Mouse (Mus musculus) stomach, embryonic 16.5 days (tissue): ENCODE data around the gene Rps28. TPM values are rescaled to one million over a fixed set of nuclear protein-coding genes. Genes with fewer than 3 reads are reported as not detected.

Source experiments
- ATAC-seq: fragments of 200-750 bp; cut with Nextera tagmentation; 2 replicates; pipeline ENCODE4 v1.8.0; 2017; ENCODE audit warnings: moderate number of reproducible peaks, moderate TSS enrichment; ENCODE audit not compliant: insufficient read depth, low FRiP score
- H3K27ac ChIP-seq: fragments of 300-500 bp; sonication (generic); 2 replicates; pipeline ENCODE4 v1.5.1; 2014; ENCODE audit warnings: low read length
- H3K27me3 ChIP-seq: fragments of 300-500 bp; sonication (generic); 2 replicates; pipeline ENCODE4 v1.6.1; 2014; ENCODE audit warnings: low read length, control low read depth, mixed read lengths; ENCODE audit not compliant: control insufficient read depth, insufficient read depth
- H3K36me3 ChIP-seq: fragments of 300-500 bp; sonication (generic); 2 replicates; pipeline ENCODE4 v1.6.1; 2014; ENCODE audit warnings: low read length; ENCODE audit not compliant: control insufficient read depth, insufficient read depth
- H3K4me1 ChIP-seq: fragments of 300-500 bp; sonication (generic); 2 replicates; pipeline ENCODE4 v1.6.1; 2014; ENCODE audit warnings: low read length, control low read depth, mixed read lengths; ENCODE audit not compliant: control insufficient read depth, insufficient read depth
- H3K4me2 ChIP-seq: fragments of 300-500 bp; sonication (generic); 2 replicates; pipeline ENCODE4 v1.6.1; 2014; ENCODE audit warnings: low read depth, low read length, mixed read lengths
- H3K4me3 ChIP-seq: fragments of 300-500 bp; sonication (generic); replicated peaks from 2 replicates; pipeline ENCODE4 v1.5.1; 2014; ENCODE audit warnings: mild to moderate bottlenecking, low read length
- H3K9ac ChIP-seq: fragments of 300-500 bp; sonication (generic); 2 replicates; pipeline ENCODE4 v1.6.1; 2014; ENCODE audit warnings: low read length
- H3K9me3 ChIP-seq: fragments of 300-500 bp; sonication (generic); replicated peaks from 2 replicates; pipeline ENCODE4 v1.6.1; 2016; ENCODE audit warnings: low read length, control low read depth; ENCODE audit not compliant: control insufficient read depth
- WGBS: fragments of 180-500 bp; shearing (Covaris S2); extraction: QIAGEN DNeasy Blood & Tissue Kit; methylation state at CpG from one replicate; pipeline ENCODE4 v1.1.7; 2014; 5-methylcytosine and 5-hydroxymethylcytosine counted together
- polyA plus RNA-seq: library from polyadenylated mRNA; unstranded; fragments of >200 nt; fragmentation: Nextera tagmentation; extraction: Ambion mirVana; gene quantifications from 2 replicates; pipeline ENCODE4 v1.2.1, GENCODE M21; 2015

Rps28 gene
- polyA plus RNA-seq, 1 experiment from 2014 or later, result 935 TPM

DNA sequence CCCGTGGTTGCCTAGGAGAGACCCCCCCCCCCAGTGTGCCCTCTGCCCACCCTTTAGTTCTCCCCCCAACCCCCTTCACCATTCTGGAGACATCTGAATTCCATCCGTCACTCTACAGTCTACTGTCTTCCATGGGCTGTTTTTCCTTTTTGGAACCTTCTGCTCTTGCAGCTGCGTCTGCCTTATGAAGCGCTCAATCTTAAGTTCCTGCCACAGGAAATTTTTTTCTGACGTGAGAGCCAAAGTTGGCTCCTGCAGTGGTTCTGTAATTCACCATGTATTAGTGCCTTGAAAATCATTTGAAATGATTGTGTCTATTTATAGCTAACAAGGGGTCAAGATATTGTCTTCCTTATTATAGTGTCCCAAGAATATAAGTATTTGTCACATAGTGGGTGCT, 7.8 kb downstream of the Rps28 start:
- Histone ChIP-seq H3K4me3 (peak overlapping the region; percentile 55), H3K9me3 (no peaks in the 10 kb centered on the region), H3K4me1 (peaks cover 13% of the 10 kb centered on the region), H3K27ac (peak overlapping the region; percentile 91), H3K36me3 (peaks cover 7% of the 10 kb centered on the region), H3K9ac (peak overlapping the region; percentile 82), H3K4me2 (peak overlapping the region; percentile 89), H3K27me3 (no peaks in the 10 kb centered on the region)
- no peak for ATAC-seq
- WGBS, result 55% methylated on average over 5 of the region's 5 CpGs

DNA sequence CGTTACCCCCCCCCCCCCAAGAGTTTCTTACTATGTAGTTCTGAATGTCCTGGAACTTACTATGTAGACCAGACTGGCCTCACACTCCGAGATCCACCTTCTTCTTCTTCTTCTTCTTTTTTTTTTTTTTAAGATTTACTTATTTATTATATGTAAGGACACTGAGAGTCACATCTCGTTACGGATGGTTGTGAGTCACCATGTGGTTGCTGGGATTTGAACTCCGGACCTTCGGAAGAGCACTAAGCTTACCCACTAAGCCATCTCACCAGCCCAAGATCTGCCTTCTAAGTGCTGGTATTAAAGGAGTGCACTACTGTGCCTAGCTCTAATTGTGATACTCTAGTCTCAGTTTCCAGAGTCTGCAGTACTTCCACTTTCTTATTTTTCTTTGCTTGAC, 9.0 kb downstream of the Rps28 start:
- WGBS, result 85% methylated on average over 6 of the region's 6 CpGs
- H3K27me3 ChIP-seq, result no peaks in the 10 kb centered on the region
- peaks cover 19% of the 10 kb centered on the region for H3K4me1 ChIP-seq
- no peaks in the 10 kb centered on the region for H3K9me3 ChIP-seq
- H3K27ac ChIP-seq, result no peak overlapping the region
- peaks cover 5% of the 10 kb centered on the region; the same call in 1 of the 2 replicates for H3K36me3 ChIP-seq
- H3K4me2 ChIP-seq, result no peak overlapping the region
- no peak overlapping the region for H3K4me3 ChIP-seq
- H3K9ac ChIP-seq, result no peak overlapping the region
- ATAC-seq, result no peak

DNA sequence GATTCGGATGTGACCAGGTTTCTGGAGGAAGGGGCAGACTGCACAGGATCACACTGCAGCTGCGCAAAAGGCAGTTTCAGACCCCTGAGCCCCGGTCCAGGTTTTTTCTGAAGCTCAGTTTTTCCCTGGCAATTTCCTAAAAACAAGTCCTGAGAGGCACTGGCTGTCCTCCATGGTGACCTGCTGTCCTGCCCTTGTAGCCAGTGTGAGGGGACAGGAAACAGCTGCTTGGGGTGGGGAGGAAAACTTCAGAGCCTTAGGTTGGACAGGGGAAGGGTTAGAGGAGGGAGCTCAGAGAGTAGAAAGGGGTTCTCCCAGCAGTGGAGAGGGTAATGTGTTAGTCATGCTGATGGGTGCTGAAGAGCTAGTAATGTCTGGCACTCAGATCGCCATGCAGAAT, 11.4 kb downstream of the Rps28 start:
- no peak overlapping the region for H3K4me3 ChIP-seq
- no peak overlapping the region for H3K27ac ChIP-seq
- no peaks in the 10 kb centered on the region for H3K36me3 ChIP-seq
- 0 out of 2 replicates have a peak overlapping the region, but pooled peaks have one; percentile 11 for H3K9ac ChIP-seq
- ATAC-seq, result no peak
- H3K27me3 ChIP-seq, result no peaks in the 10 kb centered on the region
- peaks cover 14% of the 10 kb centered on the region for H3K4me1 ChIP-seq
- WGBS, result 56% methylated on average over 4 of the region's 4 CpGs
- H3K9me3 ChIP-seq, result no peaks in the 10 kb centered on the region
- no peak overlapping the region for H3K4me2 ChIP-seq

DNA sequence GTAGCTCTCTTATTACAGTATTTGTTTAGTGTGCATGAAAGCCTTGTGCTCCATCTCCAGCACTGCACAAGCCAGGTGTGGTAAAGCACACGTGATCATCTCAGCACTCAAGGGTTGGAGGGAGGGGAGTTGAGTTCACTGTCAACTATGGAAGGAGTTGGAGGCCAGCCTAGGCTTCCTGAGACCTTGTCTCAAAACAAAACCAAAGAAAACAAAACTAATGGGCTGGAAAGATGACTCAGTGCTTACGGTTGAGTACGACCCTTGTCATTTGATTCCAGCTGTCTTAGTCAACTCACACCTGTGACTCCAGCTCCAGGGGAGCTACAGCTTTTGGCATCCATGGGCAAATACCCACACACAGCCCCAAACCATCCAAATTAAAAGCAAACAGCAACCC, 11.9 kb downstream of the Rps28 start:
- Histone ChIP-seq H3K4me3 (no peak overlapping the region), H3K9ac (no peak overlapping the region), H3K4me2 (0 out of 2 replicates have a peak overlapping the region, but pooled peaks have one; percentile 5), H3K36me3 (no peaks in the 10 kb centered on the region), H3K4me1 (peaks cover 10% of the 10 kb centered on the region), H3K27me3 (no peaks in the 10 kb centered on the region), H3K9me3 (no peaks in the 10 kb centered on the region), H3K27ac (no peak overlapping the region)
- no peak for ATAC-seq
- 32% methylated on average over 3 of the region's 3 CpGs for WGBS

DNA sequence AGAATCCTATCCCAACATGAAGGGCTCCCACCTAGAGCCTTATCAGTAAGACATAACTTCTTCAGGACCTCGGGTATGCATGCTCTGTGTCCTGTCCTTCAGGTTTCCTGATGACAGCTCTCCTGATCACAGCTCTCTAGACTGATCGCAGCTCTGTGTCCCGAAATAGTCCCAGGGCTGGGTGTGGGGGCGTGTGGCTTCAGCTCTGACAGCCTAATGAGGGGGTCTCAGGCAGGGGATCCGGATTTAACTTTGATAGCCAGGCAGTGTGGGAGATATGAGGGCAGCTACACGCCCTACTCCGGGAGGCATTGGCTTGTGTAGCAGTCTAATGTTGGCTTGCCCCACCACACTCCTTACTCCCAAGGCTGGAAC, 13.2 kb downstream of the Rps28 start:
- WGBS, result 20% methylated on average over 7 of the region's 7 CpGs
- ATAC-seq, result no peak
- Histone ChIP-seq H3K4me2 (peak overlapping the region; percentile 87), H3K4me1 (peaks cover 6% of the 10 kb centered on the region; the same call in 1 of the 2 replicates), H3K9me3 (no peaks in the 10 kb centered on the region), H3K27ac (0 out of 2 replicates have a peak overlapping the region, but pooled peaks have one; percentile 38), H3K27me3 (no peaks in the 10 kb centered on the region), H3K4me3 (peak overlapping the region; percentile 61), H3K9ac (peak overlapping the region; percentile 73), H3K36me3 (no peaks in the 10 kb centered on the region)

DNA sequence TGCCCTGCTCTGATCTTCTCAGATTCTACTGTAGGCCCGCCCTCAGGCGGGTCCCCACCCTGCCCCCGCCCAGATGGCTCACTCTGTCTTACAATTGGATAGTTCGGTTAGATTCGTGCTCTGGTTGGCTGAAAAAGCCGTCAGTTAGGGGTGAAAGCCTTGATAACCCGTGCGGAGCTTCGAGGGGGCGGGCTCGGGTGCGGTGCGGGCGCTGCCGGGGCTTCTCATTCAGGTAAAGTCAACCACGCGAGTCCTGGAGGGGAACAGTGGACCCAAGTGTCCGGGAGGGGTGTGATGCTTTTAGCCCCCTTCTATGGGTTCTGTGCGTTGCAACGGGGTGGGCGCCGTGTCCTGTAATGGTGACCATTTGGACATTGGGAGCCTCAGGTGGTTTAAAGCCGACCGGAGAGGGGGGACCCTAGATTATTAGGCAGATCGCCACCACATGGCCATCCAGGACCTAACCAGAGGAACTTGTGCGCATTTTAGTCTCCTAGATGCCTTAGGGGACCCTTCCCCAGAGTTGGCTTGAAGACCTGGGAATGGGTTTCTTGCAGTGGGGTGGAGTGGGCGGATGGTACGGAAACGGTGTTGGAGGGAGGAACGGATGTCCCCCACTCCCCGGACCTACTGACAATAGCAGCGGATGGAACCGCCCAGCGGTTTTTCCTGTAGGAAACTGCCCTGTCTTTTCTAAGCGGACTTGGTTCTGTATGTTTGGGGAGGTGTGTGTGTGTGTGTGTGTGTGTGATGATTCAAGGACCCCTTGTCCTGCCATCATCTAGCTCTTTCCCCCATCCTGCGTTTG, 13.8 kb downstream of the Rps28 start, which contains the start of gene Kank3:
Gene Kank3, plus strand, starts transcription at position 186 of the 808 bp plus-strand sequence.
- Histone ChIP-seq H3K36me3 (no peaks in the 10 kb centered on the region), H3K4me2 (peak within 1 kb of the TSS; percentile 87), H3K4me1 (peaks cover 6% of the 10 kb centered on the region; the same call in 1 of the 2 replicates), H3K27ac (peak within 1 kb of the TSS; percentile 38; the same call in 1 of the 2 replicates), H3K9me3 (no peaks in the 10 kb centered on the region), H3K4me3 (peak within 1 kb of the TSS; percentile 61), H3K27me3 (no peaks in the 10 kb centered on the region), H3K9ac (peak within 1 kb of the TSS; percentile 73)
- WGBS, result under 1% methylated on average over 36 of the region's 36 CpGs
- ATAC-seq, result peak; percentile 95

DNA sequence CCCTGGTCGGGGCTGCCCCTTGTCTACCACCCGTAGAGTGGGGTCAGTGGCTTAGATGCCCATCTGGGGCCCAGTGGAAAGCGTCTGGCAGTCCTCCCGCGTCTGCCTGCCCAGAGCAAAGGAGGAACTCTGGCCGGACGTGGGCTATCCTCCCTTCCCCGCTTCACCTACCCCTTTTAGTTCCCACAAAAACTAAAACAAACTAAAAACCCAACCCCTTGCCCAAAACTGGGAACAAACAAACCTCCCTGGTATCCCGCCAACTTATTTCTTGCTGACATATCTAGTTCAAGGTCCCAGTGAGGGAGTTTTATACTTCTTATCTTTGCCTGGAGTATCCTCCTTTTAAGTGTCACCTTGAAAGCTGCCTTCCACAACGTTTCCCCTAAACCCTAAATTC, 16.2 kb downstream of the Rps28 start:
- no peaks in the 10 kb centered on the region for H3K36me3 ChIP-seq
- 28% methylated on average over 10 of the region's 10 CpGs for WGBS

DNA sequence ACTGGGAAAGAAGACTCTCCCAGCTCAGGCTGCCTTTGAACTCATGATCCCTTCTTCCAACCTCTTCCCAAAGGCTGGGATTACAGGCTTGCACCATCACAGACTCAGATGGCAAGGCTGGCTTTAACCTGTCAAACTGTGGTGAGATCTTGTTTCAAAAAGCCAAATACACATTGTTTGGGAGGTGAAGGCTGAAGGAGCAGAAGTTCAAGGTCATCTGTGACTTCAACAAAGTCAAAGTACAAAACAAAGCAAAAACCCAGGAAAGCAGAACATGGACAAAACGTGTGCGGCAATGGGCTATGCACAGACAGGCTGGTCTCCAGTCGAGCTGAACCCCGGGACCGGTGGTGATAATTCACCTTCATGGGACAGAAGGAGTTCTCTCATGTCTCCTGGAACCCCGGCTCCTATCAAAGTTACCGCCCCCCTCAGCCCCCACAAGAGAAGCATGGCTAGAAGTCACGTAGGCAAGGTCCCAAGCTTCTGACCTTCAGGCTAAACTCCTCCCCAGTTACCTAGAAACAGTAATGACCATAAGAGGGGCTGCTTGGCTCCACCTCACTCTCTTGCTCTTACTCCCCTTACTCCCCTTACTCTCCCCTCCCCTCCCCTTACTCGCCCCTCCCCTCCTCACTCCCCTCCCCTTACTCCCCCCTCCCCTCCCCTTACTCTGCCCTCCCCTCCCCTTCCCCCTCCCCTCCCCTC, 17.0 kb downstream of the Rps28 start:
- no peak overlapping the region for H3K4me2 ChIP-seq
- no peak overlapping the region for H3K27ac ChIP-seq
- no peak overlapping the region for H3K9ac ChIP-seq
- no peak for ATAC-seq
- no peaks in the 10 kb centered on the region for H3K36me3 ChIP-seq
- no peaks in the 10 kb centered on the region for H3K9me3 ChIP-seq
- peaks cover 6% of the 10 kb centered on the region; the same call in 1 of the 2 replicates for H3K4me1 ChIP-seq
- H3K27me3 ChIP-seq, result no peaks in the 10 kb centered on the region
- 40% methylated on average over 8 of the region's 9 CpGs for WGBS
- no peak overlapping the region for H3K4me3 ChIP-seq

More for the DNA sequence above, 16.2 kb downstream of the Rps28 start:
- Histone ChIP-seq H3K27me3 (no peaks in the 10 kb centered on the region), H3K4me1 (peaks cover 6% of the 10 kb centered on the region; the same call in 1 of the 2 replicates), H3K9me3 (no peaks in the 10 kb centered on the region), H3K4me2 (no peak overlapping the region), H3K9ac (no peak overlapping the region), H3K27ac (no peak overlapping the region), H3K4me3 (no peak overlapping the region)
- ATAC-seq, result no peak

DNA sequence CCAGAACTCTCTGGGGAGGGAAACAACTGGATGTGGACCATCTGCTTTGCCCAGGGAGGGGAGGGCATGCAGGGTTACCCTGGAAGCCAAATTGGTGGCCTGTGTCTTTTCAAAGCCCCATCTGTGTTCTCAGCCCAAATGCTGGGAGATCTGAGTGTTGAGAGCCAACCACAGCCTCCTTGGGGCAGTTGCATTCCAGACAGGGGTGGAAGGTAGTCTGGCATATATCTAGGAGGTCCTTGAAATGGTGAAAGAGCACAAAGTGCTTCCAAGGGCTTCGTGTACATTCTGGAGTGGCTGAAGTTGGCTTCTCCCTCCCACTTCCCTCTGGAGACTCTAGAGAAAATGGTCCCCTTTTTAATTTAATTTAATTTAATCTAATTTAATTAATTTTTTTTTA, 19.6 kb downstream of the Rps28 start:
- WGBS, result 25% methylated on average over 1 of the region's 1 CpGs
- ATAC-seq, result no peak

More for the DNA sequence above, 19.6 kb downstream of the Rps28 start:
- Histone ChIP-seq H3K4me1 (no peaks in the 10 kb centered on the region), H3K27me3 (no peaks in the 10 kb centered on the region), H3K4me3 (no peak overlapping the region), H3K9ac (no peak overlapping the region), H3K4me2 (no peak overlapping the region), H3K36me3 (no peaks in the 10 kb centered on the region), H3K27ac (no peak overlapping the region), H3K9me3 (no peaks in the 10 kb centered on the region)
